Comparison of ENCODE assay signal across 8 mouse cellular contexts in the genomic region with DNA sequence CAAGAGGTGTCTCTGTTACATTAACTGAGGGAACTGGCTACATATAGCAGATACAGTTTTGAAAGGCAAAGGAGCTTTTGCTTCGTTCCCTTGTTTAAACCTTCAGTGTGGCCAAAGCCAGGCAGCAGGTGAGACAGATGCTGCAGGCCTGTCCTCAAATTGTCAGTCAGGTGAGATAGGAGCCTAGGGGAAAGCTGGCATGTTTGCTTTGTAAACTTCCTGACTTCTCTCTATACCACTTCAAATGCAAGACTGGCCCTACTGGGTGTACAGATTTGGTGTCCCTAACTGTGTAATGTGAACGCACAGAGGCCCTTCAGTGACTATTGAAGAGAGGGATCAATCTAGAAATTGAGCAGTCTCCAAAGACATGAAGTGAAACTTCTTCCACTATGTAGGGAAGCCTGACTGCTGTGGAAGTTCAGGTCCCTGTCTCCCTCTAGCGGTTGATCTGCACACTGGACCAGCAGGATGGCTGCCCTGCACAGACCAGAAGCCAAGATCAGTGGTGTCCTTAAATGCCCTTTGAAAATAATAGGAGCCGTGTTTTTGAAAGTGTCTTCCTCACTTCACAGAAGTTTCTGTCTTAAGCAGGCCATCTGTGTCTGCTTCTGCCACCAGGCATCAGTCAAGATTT. TPM values are rescaled to one million over a fixed set of nuclear protein-coding genes. Genes with fewer than 3 reads are reported as not detected.
A peak's percentile ranks its signal among the peaks of the same experiment; 100 is the strongest.
DNase-seq lines count a peak whose midpoint lies in the region; ATAC-seq and TF ChIP-seq lines count a peak whose summit lies in the region.

No protein-coding gene starts in this region.

- no peak for TF ChIP-seq POLR2A in cerebellum, adult 2 months (IDR thresholded peaks at IDR 0.05; ENCODE audit: borderline replicate concordance, insufficient read depth, low read length)

- H3K9me3 ChIP-seq in hindbrain, embryonic 11.5 days (ENCODE audit: control insufficient read depth, low read length) = no peaks in the 10 kb centered on the region
- no peaks in the 10 kb centered on the region for H3K9me3 ChIP-seq in lung, postnatal 0 days (ENCODE audit: low read length)

- no peak overlapping the region for H3K27ac ChIP-seq in cerebellum, adult 2 months (ENCODE audit: insufficient read depth, low read length)
- H3K27ac ChIP-seq in hindbrain, embryonic 11.5 days (ENCODE audit: low read depth, low read length) = no peak overlapping the region
- no peak overlapping the region for H3K27ac ChIP-seq in lung, postnatal 0 days (ENCODE audit: low read length)

- DNase-seq in NIH3T3 (ENCODE audit: low read depth) = peak; percentile 90
- DNase-seq in cerebellum, adult 2 months = peak; percentile 73
- DNase-seq in forelimb bud, embryonic 11.5 days (ENCODE audit: low read depth, low spot score) = peak; percentile 73
- DNase-seq in hindbrain, embryonic 11.5 days (ENCODE audit: low spot score) = peak; percentile 80
- DNase-seq in layer of hippocampus, adult 8-10 months (ENCODE audit: low spot score in 2 of 2) = peak; percentile 53 to 55
- DNase-seq in lung, postnatal 0 days (ENCODE audit: low spot score) = peak; percentile 89
- DNase-seq in retina, adult 2 months (ENCODE audit: low read depth, low spot score) = peak; percentile 53

- peak; percentile 98 for TF ChIP-seq CTCF in cerebellum, adult 2 months (IDR thresholded peaks at IDR 0.05; ENCODE audit: borderline replicate concordance, insufficient read depth, low read depth, low read length)
- peak; percentile 96 for TF ChIP-seq CTCF in lung, postnatal 0 days (IDR thresholded peaks at IDR 0.05)

- no peaks in the 10 kb centered on the region for H3K36me3 ChIP-seq in hindbrain, embryonic 11.5 days (ENCODE audit: control insufficient read depth, insufficient read depth, low read length)
- no peaks in the 10 kb centered on the region for H3K36me3 ChIP-seq in lung, postnatal 0 days (ENCODE audit: insufficient read depth, low read length)

- 11% methylated on average over 4 of the region's 4 CpGs for WGBS in cerebellum, adult 2 months
- WGBS in hindbrain, embryonic 11.5 days = 31% methylated on average over 4 of the region's 4 CpGs
- WGBS in lung, postnatal 0 days = 14% methylated on average over 4 of the region's 4 CpGs

- H3K4me3 ChIP-seq in cerebellum, adult 2 months (replicated peaks; ENCODE audit: insufficient read depth, low read depth, low read length) = no peak overlapping the region
- H3K4me3 ChIP-seq in hindbrain, embryonic 11.5 days (ENCODE audit: low read depth, low read length) = no peak overlapping the region
- no peak overlapping the region for H3K4me3 ChIP-seq in lung, postnatal 0 days (ENCODE audit: low read depth, low read length)

- H3K4me2 ChIP-seq in hindbrain, embryonic 11.5 days (replicated peaks; ENCODE audit: low read depth, low read length) = no peak overlapping the region
- H3K4me2 ChIP-seq in lung, postnatal 0 days (replicated peaks; ENCODE audit: low read depth, low read length) = no peak overlapping the region

- no peak overlapping the region for H3K9ac ChIP-seq in hindbrain, embryonic 11.5 days (ENCODE audit: low read depth, low read length)
- no peak overlapping the region for H3K9ac ChIP-seq in lung, postnatal 0 days (replicated peaks; ENCODE audit: low read depth)

- no peaks in the 10 kb centered on the region for H3K27me3 ChIP-seq in cerebellum, adult 2 months (ENCODE audit: control insufficient read depth, insufficient read depth, low read length)
- no peaks in the 10 kb centered on the region for H3K27me3 ChIP-seq in hindbrain, embryonic 11.5 days (ENCODE audit: control insufficient read depth, insufficient read depth, low read length)
- H3K27me3 ChIP-seq in lung, postnatal 0 days (replicated peaks; ENCODE audit: insufficient read depth, low read length) = no peaks in the 10 kb centered on the region

- ATAC-seq in hindbrain, embryonic 11.5 days (ENCODE audit: low FRiP score) = peak; percentile 91
- peak; percentile 85 for ATAC-seq in lung, postnatal 0 days
- ATAC-seq in erythroblast, adult 5-6 weeks (replicated peaks; ENCODE audit: low FRiP score, poor library complexity, severe bottlenecking) = no peak

- TF ChIP-seq EP300 in lung, postnatal 0 days (IDR thresholded peaks at IDR 0.05) = no peak

- peaks cover 3% of the 10 kb centered on the region for H3K4me1 ChIP-seq in cerebellum, adult 2 months (ENCODE audit: control insufficient read depth, insufficient read depth, low read length)
- H3K4me1 ChIP-seq in hindbrain, embryonic 11.5 days (replicated peaks; ENCODE audit: control insufficient read depth, insufficient read depth, low read length) = no peaks in the 10 kb centered on the region
- H3K4me1 ChIP-seq in lung, postnatal 0 days (ENCODE audit: insufficient read depth, low read depth, low read length) = no peaks in the 10 kb centered on the region

RNA-seq across cellular contexts. Expression of a gene that starts 56.0 kb away (rescaled TPM):
- polyA plus RNA-seq in cerebellum, adult 2 months (2012; rRNA removed) = 11.0 and 11.5 TPM in 2 replicates
- 16.2 and 18.2 TPM in 2 replicates for polyA plus RNA-seq in hindbrain, embryonic 11.5 days (2014; fragmentation: Nextera tagmentation; extraction: Ambion mirVana)
- total RNA-seq in layer of hippocampus, adult 8-10 months (2022) = 10 to 100 TPM; 15.6 to 25.5 (median 23.3) TPM
- 3.8 and 5.7 TPM in 2 replicates for polyA plus RNA-seq in lung, postnatal 0 days (2015; fragmentation: Nextera tagmentation; extraction: Ambion mirVana)
- 0.19 TPM in 1 of 2 replicates, not detected in the other for total RNA-seq in erythroblast, adult 5-6 weeks (2015; ENCODE audit: low replicate concordance)
- total RNA-seq in erythroblast, adult 5-6 weeks (2017; ENCODE audit: low replicate concordance) = 0.43 TPM in 1 of 2 replicates, not detected in the other

RNA-seq across cellular contexts. Expression of a gene that starts 56.3 kb away (rescaled TPM):
- 1.0 and 1.9 TPM in 2 replicates for polyA plus RNA-seq in cerebellum, adult 2 months (2012; rRNA removed)
- polyA plus RNA-seq in hindbrain, embryonic 11.5 days (2014; fragmentation: Nextera tagmentation; extraction: Ambion mirVana) = 3.7 TPM in 2 replicates
- 1 to 10 TPM; 2.2 to 3.2 (median 2.8) TPM for total RNA-seq in layer of hippocampus, adult 8-10 months (2022)
- polyA plus RNA-seq in lung, postnatal 0 days (2015; fragmentation: Nextera tagmentation; extraction: Ambion mirVana) = 10.2 and 12.5 TPM in 2 replicates
- not detected in 2 replicates for total RNA-seq in erythroblast, adult 5-6 weeks (2015; ENCODE audit: low replicate concordance)
- not detected in 2 replicates for total RNA-seq in erythroblast, adult 5-6 weeks (2017; ENCODE audit: low replicate concordance)
